Mouse (Mus musculus) bone marrow, adult 2 months (tissue): Measurements from ENCODE around the gene Tbc1d1. TPM values are rescaled to one million over a fixed set of nuclear protein-coding genes. Genes with fewer than 3 reads are reported as not detected.

Experiments used
- H3K27ac ChIP-seq: fragments of 200-500 bp; 2 replicates; pipeline ENCODE4 v1.5.1; 2012; ENCODE audit warnings: low read depth, mild to moderate bottlenecking, control low read depth, inconsistent platforms, low read length; ENCODE audit not compliant: control insufficient read depth, poor library complexity, insufficient read depth
- H3K4me1 ChIP-seq: fragments of 200-500 bp; 2 replicates; pipeline ENCODE4 v1.6.1; 2011; ENCODE audit warnings: low read length; ENCODE audit not compliant: control insufficient read depth, insufficient read depth
- H3K4me3 ChIP-seq: fragments of 200-500 bp; replicated peaks from 2 replicates; pipeline ENCODE3; 2011; ENCODE audit warnings: mild to moderate bottlenecking, low read depth, low read length, control low read depth; ENCODE audit not compliant: control insufficient read depth
- CTCF ChIP-seq: fragments of 200-500 bp; IDR thresholded peaks from 2 replicates; pipeline ENCODE4 v1.5.1; 2011; ENCODE audit warnings: low read length, control low read depth; ENCODE audit not compliant: control insufficient read depth, insufficient read depth
- POLR2A ChIP-seq: fragments of 200-500 bp; IDR thresholded peaks from 2 replicates; pipeline ENCODE4 v1.6.1; 2011; ENCODE audit warnings: low read depth, mild to moderate bottlenecking, control low read depth, low read length, borderline replicate concordance; ENCODE audit not compliant: control insufficient read depth
- WGBS: fragments of 180-500 bp; shearing (Covaris S2); methylation state at CpG from one replicate; pipeline ENCODE4 v1.1.7; 2018; 5-methylcytosine and 5-hydroxymethylcytosine counted together
- polyA plus RNA-seq: library from polyadenylated mRNA; stranded (reverse); fragments of >200 nt; gene quantifications from 2 replicates; pipeline ENCODE4 v1.2.4, GENCODE M21; 2011; ENCODE audit warnings: low replicate concordance; ENCODE audit not compliant: missing spikeins, insufficient read depth, insufficient read length

The Tbc1d1 gene
- polyA plus RNA-seq, 1 experiment, result 10.3 TPM

- no peak overlapping the region for H3K4me3 ChIP-seq
- TF ChIP-seq CTCF (no peak), POLR2A (no peak)
- H3K27ac ChIP-seq, result no peak overlapping the region
- 67% methylated on average over 3 of the region's 3 CpGs for WGBS
- H3K4me1 ChIP-seq, result no peaks in the 10 kb centered on the region; the same call in 1 of the 2 replicates
These were observed 32.1 kb downstream of the Tbc1d1 start for GRCm38 (mm10) chr5:64188083-64188648.

- TF ChIP-seq POLR2A (no peak), CTCF (no peak)
- 90% methylated on average over 5 of the region's 5 CpGs for WGBS
- Histone ChIP-seq H3K4me1 (no peaks in the 10 kb centered on the region; the same call in 1 of the 2 replicates), H3K4me3 (no peak overlapping the region), H3K27ac (no peak overlapping the region)
These were observed 34.8 kb downstream of the Tbc1d1 start for GRCm38 (mm10) chr5:64190892-64191291.

- 84% methylated on average over 11 of the region's 11 CpGs for WGBS
- TF ChIP-seq POLR2A (no peak), CTCF (no peak)
- H3K4me3 ChIP-seq, result no peak overlapping the region
- H3K4me1 ChIP-seq, result no peaks in the 10 kb centered on the region
- H3K27ac ChIP-seq, result no peak overlapping the region
These were observed 37.2 kb downstream of the Tbc1d1 start for GRCm38 (mm10) chr5:64193353-64193752.

GRCm38 (mm10) chr5:64196250-64196865, 40.3 kb downstream of the Tbc1d1 start:
- Histone ChIP-seq H3K4me3 (no peak overlapping the region), H3K4me1 (no peaks in the 10 kb centered on the region), H3K27ac (no peak overlapping the region)
- TF ChIP-seq POLR2A (no peak), CTCF (no peak)
- WGBS, result 93% methylated on average over 1 of the region's 1 CpGs

GRCm38 (mm10) chr5:64196866-64197321, 40.8 kb downstream of the Tbc1d1 start:
- no peak overlapping the region for H3K27ac ChIP-seq
- no peak for TF ChIP-seq POLR2A
- TF ChIP-seq CTCF, result no peak
- 56% methylated on average over 5 of the region's 5 CpGs for WGBS
- no peaks in the 10 kb centered on the region for H3K4me1 ChIP-seq
- H3K4me3 ChIP-seq, result no peak overlapping the region

GRCm38 (mm10) chr5:64198624-64199023, 42.5 kb downstream of the Tbc1d1 start:
- H3K4me1 ChIP-seq, result no peaks in the 10 kb centered on the region
- no peak overlapping the region for H3K4me3 ChIP-seq
- H3K27ac ChIP-seq, result no peak overlapping the region
- no peak for TF ChIP-seq POLR2A
- TF ChIP-seq CTCF, result no peak
- WGBS, result 73% methylated on average over 7 of the region's 7 CpGs

GRCm38 (mm10) chr5:64201071-64201470, 45.0 kb downstream of the Tbc1d1 start:
- Histone ChIP-seq H3K27ac (no peak overlapping the region), H3K4me1 (peaks cover 1% of the 10 kb centered on the region; the same call in 1 of the 2 replicates), H3K4me3 (no peak overlapping the region)
- 57% methylated on average over 5 of the region's 5 CpGs for WGBS
- TF ChIP-seq CTCF, result no peak
- no peak for TF ChIP-seq POLR2A

GRCm38 (mm10) chr5:64202306-64202705, 46.2 kb downstream of the Tbc1d1 start:
- WGBS, result 45% methylated on average over 2 of the region's 2 CpGs
- peaks cover 1% of the 10 kb centered on the region; the same call in 1 of the 2 replicates for H3K4me1 ChIP-seq
- H3K4me3 ChIP-seq, result no peak overlapping the region
- TF ChIP-seq POLR2A (no peak), CTCF (peak; percentile 55)
- no peak overlapping the region for H3K27ac ChIP-seq
